Comparison of ENCODE assay signal across 12 mouse cellular contexts in genomic region chr16:23307142-23307968, GRCm38 (mm10).
A peak's percentile ranks its signal among the peaks of the same experiment; 100 is the strongest.
DNase-seq lines count a peak whose midpoint lies in the region; ATAC-seq and TF ChIP-seq lines count a peak whose summit lies in the region.
"Had no signal": no experiment of that assay in that cellular context is flagged by ENCODE, and none has a peak within 500 bp of the region (broad histone marks: within the 10 kb centered on the region; RNA-seq: fewer than 3 reads in every experiment).

No protein-coding gene starts in this region.

- no peak overlapping the region for H3K4me3 ChIP-seq in kidney, embryonic 15.5 days (replicated peaks)
- peak overlapping the region; percentile 27 to 57 (median 39) for H3K4me3 ChIP-seq in CH12.LX (replicated peaks in 1 of 3; ENCODE audit: low read depth in 2 of 3, low read length in 2 of 3, poor library complexity in 1 of 3)
- H3K4me3 ChIP-seq in neural tube, embryonic 12.5 days, result no peak overlapping the region
- H3K4me3 ChIP-seq in gastrocnemius, adult 2 months, result no peak overlapping the region
- H3K4me3 ChIP-seq: forebrain, embryonic 12.5 days; heart, embryonic 15.5 days had no signal

- intact Hi-C loops in gastrocnemius, adult 2 months (cut with DNase I), result no loop called here

- peak; percentile 92 for TF ChIP-seq EP300 in CH12.LX (IDR thresholded peaks at IDR 0.05; ENCODE audit: low read length)

- no peaks in the 10 kb centered on the region for H3K27me3 ChIP-seq in kidney, embryonic 15.5 days
- no peaks in the 10 kb centered on the region for H3K27me3 ChIP-seq in CH12.LX (replicated peaks)
- no peaks in the 10 kb centered on the region for H3K27me3 ChIP-seq in neural tube, embryonic 12.5 days (replicated peaks)
- H3K27me3 ChIP-seq: forebrain, embryonic 12.5 days had no signal

- ATAC-seq in kidney, embryonic 15.5 days (replicated peaks; ENCODE audit: low FRiP score), result peak; percentile 92
- ATAC-seq in neural tube, embryonic 12.5 days (ENCODE audit: low FRiP score, low read depth), result peak; percentile 83
- ATAC-seq in megakaryocyte-erythroid progenitor cell, adult 5-6 weeks (replicated peaks; ENCODE audit: low FRiP score, low TSS enrichment, poor library complexity, severe bottlenecking), result no peak

- no peak overlapping the region for H3K9ac ChIP-seq in kidney, embryonic 15.5 days
- peak overlapping the region; percentile 85 for H3K9ac ChIP-seq in CH12.LX (ENCODE audit: insufficient read depth, low read depth)
- H3K9ac ChIP-seq in neural tube, embryonic 12.5 days, result no peak overlapping the region
- H3K9ac ChIP-seq: forebrain, embryonic 12.5 days; heart, embryonic 15.5 days had no signal

- no peak; the same call in 1 of the 2 replicates for TF ChIP-seq RAD21 in CH12.LX (IDR thresholded peaks at IDR 0.05; ENCODE audit: low read depth, low read length)

- H3K79me2 ChIP-seq in CH12.LX (replicated peaks; ENCODE audit: control insufficient read depth, extremely low read depth, insufficient read depth, poor library complexity, severe bottlenecking), result peaks cover 20% of the 10 kb centered on the region

- no peak for TF ChIP-seq CTCF in CH12.LX (conservative IDR thresholded peaks at IDR 0.05 in 1 of 2, IDR thresholded peaks at IDR 0.05 in 1 of 2; ENCODE audit: low read depth in 2 of 2, low read length in 2 of 2)
- no peak for TF ChIP-seq CTCF in gastrocnemius, adult 2 months (IDR thresholded peaks at IDR 0.05)

- DNase-seq in kidney, postnatal 10 days, result no peak
- DNase-seq in CH12.LX (ENCODE audit: extremely low read depth), result peak; percentile 92
- peak; percentile 43 for DNase-seq in embryo, embryonic 9.5 days (ENCODE audit: extremely low spot score)
- no peak for DNase-seq in adrenal gland, adult 2 months
- no peak for DNase-seq in gastrocnemius, adult 2 months
- DNase-seq: lung, postnatal 4 days; thymus, postnatal 25 days had no signal

- no peak overlapping the region for H3K27ac ChIP-seq in kidney, embryonic 15.5 days
- peak overlapping the region; percentile 82 for H3K27ac ChIP-seq in CH12.LX (ENCODE audit: insufficient read depth, low read depth)
- no peak overlapping the region for H3K27ac ChIP-seq in neural tube, embryonic 12.5 days
- H3K27ac ChIP-seq in gastrocnemius, adult 2 months, result no peak overlapping the region
- H3K27ac ChIP-seq: forebrain, embryonic 12.5 days; heart, embryonic 15.5 days had no signal

- no peaks in the 10 kb centered on the region for H3K36me3 ChIP-seq in kidney, embryonic 15.5 days
- H3K36me3 ChIP-seq in CH12.LX (replicated peaks in 1 of 2; ENCODE audit: control insufficient read depth in 1 of 2, insufficient read depth in 1 of 2, low read length in 1 of 2), result peaks cover 0 to 35% of the 10 kb centered on the region in 2 experiments
- no peaks in the 10 kb centered on the region for H3K36me3 ChIP-seq in neural tube, embryonic 12.5 days
- H3K36me3 ChIP-seq: forebrain, embryonic 12.5 days; heart, embryonic 15.5 days had no signal

- in situ Hi-C loops in CH12.LX (cut with MboI; ENCODE audit: low pct_ligation_motif_present, low pct_unique_long_range_greater_than_20kb, low sequenced_read_pairs), result no loop called here

- TF ChIP-seq POLR2A in CH12.LX (IDR thresholded peaks at IDR 0.05; ENCODE audit: low read depth, low read length), result peak; percentile 52; the same call in 1 of the 2 replicates

- dilution Hi-C loops in CH12.LX (cut with MboI; ENCODE audit: extremely low pct_ligation_motif_present, extremely low pct_unique_long_range_greater_than_20kb, low sequenced_read_pairs), result no loop called here

- peaks cover 31% of the 10 kb centered on the region for H3K4me1 ChIP-seq in kidney, embryonic 15.5 days
- peaks cover 36 to 88% of the 10 kb centered on the region in 2 experiments for H3K4me1 ChIP-seq in CH12.LX (ENCODE audit: control insufficient read depth in 1 of 2, insufficient read depth in 2 of 2)
- H3K4me1 ChIP-seq in neural tube, embryonic 12.5 days, result peaks cover 21% of the 10 kb centered on the region

- H3K9me3 ChIP-seq in kidney, embryonic 15.5 days (replicated peaks), result no peaks in the 10 kb centered on the region
- H3K9me3 ChIP-seq in CH12.LX (replicated peaks; ENCODE audit: low read length), result no peaks in the 10 kb centered on the region
- no peaks in the 10 kb centered on the region for H3K9me3 ChIP-seq in neural tube, embryonic 12.5 days
- H3K9me3 ChIP-seq: forebrain, embryonic 12.5 days; heart, embryonic 15.5 days had no signal

- H3K4me2 ChIP-seq in kidney, embryonic 15.5 days, result no peak overlapping the region
- H3K4me2 ChIP-seq in CH12.LX (ENCODE audit: insufficient read depth, low read depth, poor library complexity, severe bottlenecking), result peak overlapping the region; percentile 82
- H3K4me2 ChIP-seq in neural tube, embryonic 12.5 days (replicated peaks), result no peak overlapping the region
- H3K4me2 ChIP-seq: forebrain, embryonic 12.5 days; heart, embryonic 15.5 days had no signal

- 42% methylated on average over 12 of the region's 12 CpGs for WGBS in kidney, embryonic 15.5 days
- 37% methylated on average over 12 of the region's 12 CpGs for WGBS in neural tube, embryonic 12.5 days

TF ChIP-seq in CH12.LX, 34 proteins besides CTCF, POLR2A, EP300 and RAD21:
- TF ChIP-seq KAT2A (IDR thresholded peaks at IDR 0.05; ENCODE audit: insufficient replicate concordance, low read length) (no peak), MXI1 (IDR thresholded peaks at IDR 0.05; ENCODE audit: low read depth, low read length) (no peak; the same call in none of the 2 replicates), USF2 (conservative IDR thresholded peaks at IDR 0.05; ENCODE audit: low read depth, low read length) (no peak), GABPA (IDR thresholded peaks at IDR 0.05; ENCODE audit: insufficient replicate concordance, low read depth, low read length) (no peak), UBTF (IDR thresholded peaks at IDR 0.05; ENCODE audit: low read depth, low read length) (no peak), CHD1 (IDR thresholded peaks at IDR 0.05; ENCODE audit: low read depth, low read length) (no peak; the same call in 1 of the 2 replicates), E2F4 (IDR thresholded peaks at IDR 0.05; ENCODE audit: insufficient replicate concordance, low read depth, low read length) (no peak), PAX5 (IDR thresholded peaks at IDR 0.05; ENCODE audit: low read length) (no peak), POLR2AphosphoS2 (IDR thresholded peaks at IDR 0.05; ENCODE audit: low read depth, low read length) (no peak), ZC3H11A (IDR thresholded peaks at IDR 0.05; ENCODE audit: low read depth, low read length) (no peak), CHD2 (IDR thresholded peaks at IDR 0.05; ENCODE audit: low read length) (peak; percentile 82), ETS1 (conservative IDR thresholded peaks at IDR 0.05; ENCODE audit: low read depth, low read length) (peak; percentile 67), MAFK (IDR thresholded peaks at IDR 0.05; ENCODE audit: insufficient replicate concordance, low read length) (peak; percentile 77; the same call in 1 of the 2 replicates), ZKSCAN1 (IDR thresholded peaks at IDR 0.05; ENCODE audit: borderline replicate concordance, low read depth, low read length) (no peak), SIN3A (IDR thresholded peaks at IDR 0.05; ENCODE audit: low read length) (no peak), IRF4 (IDR thresholded peaks at IDR 0.05; ENCODE audit: low read depth, low read length) (peak; percentile 96), TBP (conservative IDR thresholded peaks at IDR 0.05; ENCODE audit: low read depth, low read length) (peak; percentile 84), MAZ (IDR thresholded peaks at IDR 0.05; ENCODE audit: low read depth, low read length) (peak; percentile 85; the same call in 1 of the 2 replicates), RCOR1 (conservative IDR thresholded peaks at IDR 0.05; ENCODE audit: low read depth, low read length) (peak; percentile 62; the same call in 1 of the 2 replicates), USF1 (IDR thresholded peaks at IDR 0.05; ENCODE audit: low read depth, low read length) (no peak), ZMIZ1 (IDR thresholded peaks at IDR 0.05; ENCODE audit: low read depth, low read length) (no peak), SMC3 (IDR thresholded peaks at IDR 0.05; ENCODE audit: low read depth, low read length) (no peak), ELF1 (IDR thresholded peaks at IDR 0.05; ENCODE audit: low read depth, low read length) (no peak; the same call in 1 of the 2 replicates), MYC (IDR thresholded peaks at IDR 0.05; ENCODE audit: low read depth, low read length) (peak; percentile 56; the same call in 1 of the 2 replicates), HCFC1 (IDR thresholded peaks at IDR 0.05; ENCODE audit: low read depth, low read length) (peak; percentile 46), NRF1 (IDR thresholded peaks at IDR 0.05; ENCODE audit: low read depth, low read length) (no peak), NELFE (IDR thresholded peaks at IDR 0.05; ENCODE audit: low read depth, low read length) (peak; percentile 55; the same call in 1 of the 2 replicates), JUND (conservative IDR thresholded peaks at IDR 0.05; ENCODE audit: low read depth, low read length) (no peak), MEF2A (IDR thresholded peaks at IDR 0.05; ENCODE audit: borderline replicate concordance, low read depth, low read length) (peak; percentile 95), ZNF384 (IDR thresholded peaks at IDR 0.05; ENCODE audit: low read depth, low read length) (peak; percentile 92), BHLHE40 (IDR thresholded peaks at IDR 0.05; ENCODE audit: low read depth, low read length) (peak; percentile 82), MAX (IDR thresholded peaks at IDR 0.05; ENCODE audit: low read length) (peak; percentile 76), JUN (IDR thresholded peaks at IDR 0.05; ENCODE audit: insufficient read depth, low read depth, low read length) (peak; percentile 60), TCF12 (IDR thresholded peaks at IDR 0.05; ENCODE audit: low read depth, low read length) (peak; percentile 86)

Comparison
In these comparisons a context has a peak if more than half of its experiments do, and no peak if none do; other contexts are left out.
1. H3K4me3 ChIP-seq: peak in CH12.LX (3 of 3); none in kidney, embryonic 15.5 days (single experiment), neural tube, embryonic 12.5 days (single experiment) and gastrocnemius, adult 2 months (single experiment).
2. DNase-seq: peak in CH12.LX (single experiment) and embryo, embryonic 9.5 days (single experiment); none in kidney, postnatal 10 days (single experiment), adrenal gland, adult 2 months (single experiment) and gastrocnemius, adult 2 months (single experiment).